Mouse (Mus musculus) heart, adult 2 months (tissue): ENCODE measurements around the gene Socs3. TPM values are rescaled to one million over a fixed set of nuclear protein-coding genes. Genes with fewer than 3 reads are reported as not detected.

ENCODE experiments used
- DNase-seq, 2 experiments: peaks; one replicate each; pipeline ENCODE4 v3.0.0; 2021
- H3K27ac ChIP-seq: fragments of 200-600 bp; 2 replicates; pipeline ENCODE4 v1.8.1; 2022
- H3K27me3 ChIP-seq: fragments of 200-500 bp; 2 replicates; pipeline ENCODE4 v1.6.1; 2012; ENCODE audit warnings: mild to moderate bottlenecking, low read length, inconsistent platforms, mixed read lengths; ENCODE audit not compliant: control insufficient read depth, insufficient read depth
- H3K36me3 ChIP-seq: fragments of 200-500 bp; 2 replicates; pipeline ENCODE4 v1.6.1; 2012; ENCODE audit warnings: low read length, inconsistent platforms; ENCODE audit not compliant: control insufficient read depth, insufficient read depth
- H3K4me1 ChIP-seq: fragments of 200-500 bp; 2 replicates; pipeline ENCODE4 v1.6.1; 2011; ENCODE audit warnings: low read length; ENCODE audit not compliant: control insufficient read depth, insufficient read depth
- H3K4me3 ChIP-seq: fragments of 200-600 bp; 2 replicates; pipeline ENCODE4 v1.8.1; 2022
- H3K79me2 ChIP-seq: fragments of 200-500 bp; replicated peaks from 2 replicates; pipeline ENCODE4 v1.6.1; 2012; ENCODE audit warnings: mild to moderate bottlenecking, inconsistent platforms, low read length, moderate library complexity, mixed read lengths; ENCODE audit not compliant: control insufficient read depth, insufficient read depth
- H3K9ac ChIP-seq: fragments of 200-500 bp; 2 replicates; pipeline ENCODE4 v1.6.1; 2012; ENCODE audit warnings: low read depth, mild to moderate bottlenecking, control low read depth, inconsistent platforms, low read length, mixed read lengths
- CTCF ChIP-seq: fragments of 200-600 bp; IDR thresholded peaks from 2 replicates; pipeline ENCODE4 v1.8.1; 2022; ENCODE audit warnings: antibody characterized with exemption, mild to moderate bottlenecking, moderate library complexity
- EP300 ChIP-seq: fragments of 200-500 bp; IDR thresholded peaks from 2 replicates; pipeline ENCODE4 v1.6.1; 2011; ENCODE audit warnings: low read depth, low read length, control low read depth; ENCODE audit not compliant: insufficient read depth
- POLR2A ChIP-seq: fragments of 200-500 bp; IDR thresholded peaks from 2 replicates; pipeline ENCODE4 v1.6.1; 2011; ENCODE audit warnings: mild to moderate bottlenecking, low read depth, low read length, control low read depth; ENCODE audit not compliant: insufficient read depth
- WGBS: fragments of 180-500 bp; shearing (Covaris S2); methylation state at CpG from one replicate; pipeline ENCODE4 v1.1.7; 2018; 5-methylcytosine and 5-hydroxymethylcytosine counted together
- intact Hi-C: fragments of 180-260 bp; cut with DNase I; formaldehyde crosslinking; loops from one replicate; pipeline ENCODE4 v1.15.1; 2025
- microRNA-seq, 2 experiments: library from miRNA; unstranded; fragments of <30 nt; microRNA quantifications; one replicate each; pipeline ENCODE4 v1.2.0; 2021
- polyA plus RNA-seq: library from polyadenylated mRNA; depleted of rRNA; stranded (reverse); fragments of >200 nt; gene quantifications from 2 replicates; pipeline ENCODE4 v1.2.3, GENCODE M21; 2012; rRNA removed
- total RNA-seq, 2 experiments: library from RNA; stranded (reverse); gene quantifications; 2 replicates each; pipeline ENCODE4 v1.2.3; 2021

Socs3 gene
- total and polyA plus RNA-seq, 3 experiments: 2.8 to 4.5 (median 4.4) TPM

GRCm38 (mm10) chr11:117919211-117919610 lies 50.6 kb downstream of the Socs3 start:
- TF ChIP-seq CTCF (no peak), POLR2A (no peak), EP300 (no peak)
- Histone ChIP-seq H3K27me3 (no peaks in the 10 kb centered on the region), H3K4me3 (no peak overlapping the region), H3K36me3 (no peaks in the 10 kb centered on the region), H3K9ac (no peak overlapping the region), H3K79me2 (no peaks in the 10 kb centered on the region), H3K4me1 (peaks cover 2% of the 10 kb centered on the region), H3K27ac (no peak overlapping the region)
- 20% methylated on average over 5 of the region's 5 CpGs for WGBS
- intact Hi-C loops: no loop called here
- no peak for DNase-seq

GRCm38 (mm10) chr11:117918541-117918940 lies 51.3 kb downstream of the Socs3 start:
- intact Hi-C loops: no loop called here
- H3K9ac ChIP-seq: no peak overlapping the region
- TF ChIP-seq POLR2A (no peak), EP300 (no peak), CTCF (no peak)
- no peaks in the 10 kb centered on the region for H3K27me3 ChIP-seq
- H3K4me1 ChIP-seq: peaks cover 2% of the 10 kb centered on the region
- no peak overlapping the region for H3K4me3 ChIP-seq
- no peaks in the 10 kb centered on the region for H3K36me3 ChIP-seq
- no peak for DNase-seq
- no peak overlapping the region for H3K27ac ChIP-seq
- WGBS: 85% methylated on average over 11 of the region's 11 CpGs
- H3K79me2 ChIP-seq: no peaks in the 10 kb centered on the region

Small RNAs within 50 kb of the gene (microRNA-seq; reads per million reads assigned to microRNA genes)
- gene Mir6933: 0 to 2.2 reads per million in 2 experiments

Other genes starting within 250 kb of the Socs3 start
- 1 to 10 TPM; 3.3 to 3.7 TPM for gene Tmc8, start 188.0 kb downstream of the Socs3 start, total RNA-seq
- 6.1 and 9.5 TPM in 2 replicates for gene Tmc8, start 188.0 kb downstream of the Socs3 start, polyA plus RNA-seq
- 10 to 100 TPM; 12.6 to 15.7 TPM for gene Tmc6, start 187.8 kb downstream of the Socs3 start, total RNA-seq
- gene Tmc6, start 187.8 kb downstream of the Socs3 start, polyA plus RNA-seq: 18.1 and 23.3 TPM in 2 replicates
- gene 6030468B19Rik, start 172.4 kb downstream of the Socs3 start, total RNA-seq: not detected
- gene 6030468B19Rik, start 172.4 kb downstream of the Socs3 start, polyA plus RNA-seq: 0.16 TPM in 1 of 2 replicates, not detected in the other
- gene Gm20708, start 160.4 kb downstream of the Socs3 start, total RNA-seq: under 1 TPM; 0.44 to 0.48 TPM
- 0.57 and 0.79 TPM in 2 replicates for gene Gm20708, start 160.4 kb downstream of the Socs3 start, polyA plus RNA-seq
- 100 to 1,000 TPM; 109 to 129 TPM for gene Syngr2, start 160.4 kb downstream of the Socs3 start, total RNA-seq
- gene Syngr2, start 160.4 kb downstream of the Socs3 start, polyA plus RNA-seq: 217 and 273 TPM in 2 replicates
- 1 to 10 TPM; 2.5 to 3.2 TPM for gene Afmid, start 144.1 kb downstream of the Socs3 start, total RNA-seq
- 11.8 and 14.3 TPM in 2 replicates for gene Afmid, start 144.1 kb downstream of the Socs3 start, polyA plus RNA-seq
- gene Tk1, start 144.0 kb downstream of the Socs3 start, total RNA-seq: 1 to 10 TPM; 1.9 to 2.0 TPM
- 3.0 and 3.7 TPM in 2 replicates for gene Tk1, start 144.0 kb downstream of the Socs3 start, polyA plus RNA-seq
- under 1 TPM; 0.18 to 0.80 TPM for gene Birc5, start 120.8 kb downstream of the Socs3 start, total RNA-seq
- 0.35 and 0.79 TPM in 2 replicates for gene Birc5, start 120.8 kb downstream of the Socs3 start, polyA plus RNA-seq
- not detected for gene Tmem235, start 109.3 kb downstream of the Socs3 start, total RNA-seq
- not detected in 2 replicates for gene Tmem235, start 109.3 kb downstream of the Socs3 start, polyA plus RNA-seq
- gene Tha1, start 96.6 kb downstream of the Socs3 start, total RNA-seq: 1 to 10 TPM; 9.2 to 9.3 TPM
- 11.2 and 14.6 TPM in 2 replicates for gene Tha1, start 96.6 kb downstream of the Socs3 start, polyA plus RNA-seq
- gene Pgs1, start 16.2 kb upstream of the Socs3 start, total RNA-seq: 10 to 100 TPM; 17.9 to 18.1 TPM
- gene Pgs1, start 16.2 kb upstream of the Socs3 start, polyA plus RNA-seq: 21.8 and 26.5 TPM in 2 replicates
- under 1 TPM; 0.11 to 0.26 TPM for gene Dnah17, start 160.6 kb upstream of the Socs3 start, total RNA-seq
- 0.03 and 0.08 TPM in 2 replicates for gene Dnah17, start 160.6 kb upstream of the Socs3 start, polyA plus RNA-seq